Mouse (Mus musculus) G1E-ER4 (cell line): ENCODE data around the gene Slc2a9. TPM values are rescaled to one million over a fixed set of nuclear protein-coding genes. Genes with fewer than 3 reads are reported as not detected.

Experiments
- GATA1 ChIP-seq: IDR thresholded peaks from one replicate; pipeline ENCODE4 v1.8.0; 2012; ENCODE audit warnings: low read length, inconsistent platforms
- polyA plus RNA-seq: library from polyadenylated mRNA; stranded (reverse); fragments of >175 nt; gene quantifications from 2 replicates; pipeline ENCODE4 v1.2.3, GENCODE M21; 2012

Gene Slc2a9
- 0.13 and 0.48 TPM in 2 replicates for polyA plus RNA-seq

GRCm38 (mm10) chr5:38502992-38503391, at the start of gene Slc2a9:
Gene Slc2a9, minus strand, starts transcription at chr5:38503143.
- TF ChIP-seq GATA1, result no peak

GRCm38 (mm10) chr5:38552615-38553014, 49.7 kb upstream of the Slc2a9 start:
- no peak for TF ChIP-seq GATA1

GRCm38 (mm10) chr5:38550221-38550768, 47.4 kb upstream of the Slc2a9 start:
- TF ChIP-seq GATA1, result no peak

- no peak for TF ChIP-seq GATA1
These were observed 46.5 kb upstream of the Slc2a9 start for GRCm38 (mm10) chr5:38549461-38549909.

GRCm38 (mm10) chr5:38547375-38547774, 44.4 kb upstream of the Slc2a9 start:
- TF ChIP-seq GATA1, result no peak

- TF ChIP-seq GATA1, result no peak
These were observed 41.8 kb upstream of the Slc2a9 start for GRCm38 (mm10) chr5:38544423-38545415.

GRCm38 (mm10) chr5:38543496-38544217, 40.7 kb upstream of the Slc2a9 start:
- no peak for TF ChIP-seq GATA1

- no peak for TF ChIP-seq GATA1
These were observed 38.8 kb upstream of the Slc2a9 start for GRCm38 (mm10) chr5:38541728-38542127.

GRCm38 (mm10) chr5:38540898-38541297, 38.0 kb upstream of the Slc2a9 start:
- TF ChIP-seq GATA1, result no peak

- TF ChIP-seq GATA1, result no peak
These were observed 35.6 kb upstream of the Slc2a9 start for GRCm38 (mm10) chr5:38538508-38538907.

GRCm38 (mm10) chr5:38537845-38538244, 34.9 kb upstream of the Slc2a9 start:
- TF ChIP-seq GATA1, result no peak

- TF ChIP-seq GATA1, result no peak
These were observed 33.9 kb upstream of the Slc2a9 start for GRCm38 (mm10) chr5:38536822-38537221.

GRCm38 (mm10) chr5:38532084-38532483, 29.1 kb upstream of the Slc2a9 start:
- TF ChIP-seq GATA1, result no peak

- TF ChIP-seq GATA1, result no peak
These were observed 26.9 kb upstream of the Slc2a9 start for GRCm38 (mm10) chr5:38529724-38530428.

- no peak for TF ChIP-seq GATA1
These were observed 20.0 kb upstream of the Slc2a9 start for GRCm38 (mm10) chr5:38522977-38523376.
